Mouse (Mus musculus) CD4-positive, CD25-positive, alpha-beta regulatory T cell, adult 4 months (primary cell): ENCODE results near the gene Gmcl1. TPM values are rescaled to one million over a fixed set of nuclear protein-coding genes. Genes with fewer than 3 reads are reported as not detected.

Experiments
- ATAC-seq: one replicate; pipeline ENCODE4 v1.8.0; 2017
- polyA plus RNA-seq, 2 experiments: library from polyadenylated mRNA; unstranded; fragments of 100-300 nt; shearing (Covaris generic); gene quantifications; one replicate each; pipeline ENCODE4 v1.2.1; 2017

Gene Gmcl1
- polyA plus RNA-seq, 2 experiments from 2014 or later = 10.7 to 15.5 TPM

DNA sequence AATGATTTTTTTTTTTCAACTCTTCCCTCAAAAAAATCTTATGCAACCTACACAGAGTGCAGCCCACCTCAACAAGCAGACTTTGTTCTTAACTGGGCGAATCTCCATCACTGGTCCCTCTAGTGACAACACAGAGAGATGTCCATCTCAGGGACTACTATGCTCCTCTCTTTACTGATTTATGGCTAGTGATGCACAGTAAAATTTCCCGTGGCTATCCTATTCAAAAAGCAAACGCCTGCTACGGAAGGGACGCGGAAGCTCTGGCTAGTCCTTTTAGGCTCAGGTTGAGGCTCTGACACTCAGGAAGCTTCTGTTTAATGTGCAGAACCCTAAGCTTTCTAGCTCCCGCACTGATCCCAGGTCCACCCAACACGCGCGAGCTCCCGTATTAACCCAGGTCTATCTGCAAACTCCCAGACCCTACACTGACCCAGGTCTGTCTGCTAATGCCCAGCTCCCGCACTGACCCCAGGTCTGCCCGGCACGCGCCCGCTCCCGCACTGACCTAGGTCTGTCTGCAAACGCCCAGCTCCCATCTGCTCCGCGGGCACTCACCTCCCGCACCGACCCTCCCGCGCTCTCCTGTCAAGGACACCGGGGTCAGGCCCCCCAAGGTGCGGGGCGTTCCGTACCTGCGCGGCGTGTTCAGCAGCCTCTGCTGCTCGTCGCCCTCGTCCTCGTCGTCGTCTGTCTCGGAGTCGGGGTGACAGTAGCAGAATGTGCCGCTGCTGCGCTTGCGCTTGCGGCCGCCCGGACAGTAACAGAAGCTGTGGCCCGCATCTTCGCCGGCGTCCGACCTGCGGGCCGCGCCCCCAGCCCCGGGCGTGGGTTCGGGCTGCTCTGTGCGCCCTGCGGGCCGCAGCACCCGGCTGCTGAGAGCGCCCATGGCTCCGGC lies 658 bp downstream of the Gmcl1 start:
- ATAC-seq = peak; percentile 21

DNA sequence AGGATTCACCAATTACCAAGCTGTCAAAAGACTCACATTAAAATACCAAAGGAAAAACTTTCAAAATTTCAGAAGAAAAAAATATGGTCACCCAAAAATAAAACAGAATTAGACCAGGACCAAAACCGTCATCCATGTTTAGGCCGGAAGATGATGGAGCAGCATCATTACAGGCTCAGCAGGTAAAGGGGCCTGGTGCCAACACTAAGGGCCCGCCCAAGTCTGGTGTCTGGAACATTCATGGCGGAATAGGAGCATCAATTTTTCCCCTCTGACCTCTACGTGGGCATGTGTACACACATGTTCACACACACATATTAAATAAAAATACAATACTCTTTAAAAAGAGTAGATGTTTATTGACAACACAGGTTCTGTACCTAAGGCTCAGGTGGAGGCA lies 4.5 kb downstream of the Gmcl1 start:
- no peak for ATAC-seq

- ATAC-seq = no peak
These were observed 11.2 kb downstream of the Gmcl1 start for GRCm38 (mm10) chr6:86721977-86722376.

GRCm38 (mm10) chr6:86708072-86708774 lies 25.0 kb downstream of the Gmcl1 start:
- no peak for ATAC-seq

GRCm38 (mm10) chr6:86702577-86702976 lies 30.6 kb downstream of the Gmcl1 start:
- no peak for ATAC-seq

GRCm38 (mm10) chr6:86697903-86698302 lies 35.3 kb downstream of the Gmcl1 start:
- no peak for ATAC-seq

DNA sequence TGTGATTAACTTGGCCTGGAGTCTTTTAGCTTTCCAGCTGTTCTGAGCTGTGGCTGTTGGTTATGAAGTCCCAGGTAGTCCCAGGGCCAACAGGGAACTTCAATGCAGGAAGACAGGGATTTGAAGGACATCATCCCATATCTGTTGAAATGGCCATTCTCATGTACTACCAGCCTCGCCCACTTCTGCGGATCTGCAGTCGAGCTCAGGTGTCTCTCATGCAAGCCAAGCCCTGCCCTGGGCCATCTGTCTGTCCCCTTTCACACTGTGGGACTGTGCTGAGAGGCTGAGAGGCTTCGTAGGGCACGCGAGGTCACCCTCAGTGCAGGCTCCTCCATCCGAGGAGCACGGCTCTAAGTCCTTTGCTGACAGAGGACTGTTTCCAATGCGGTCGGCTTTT lies 37.0 kb downstream of the Gmcl1 start:
- ATAC-seq = no peak

- peak; percentile 81 for ATAC-seq
These were observed 38.7 kb downstream of the Gmcl1 start for GRCm38 (mm10) chr6:86694465-86694864.

GRCm38 (mm10) chr6:86689671-86690070 lies 43.5 kb downstream of the Gmcl1 start:
- ATAC-seq = no peak

GRCm38 (mm10) chr6:86686971-86687370 lies 46.2 kb downstream of the Gmcl1 start:
- no peak for ATAC-seq

DNA sequence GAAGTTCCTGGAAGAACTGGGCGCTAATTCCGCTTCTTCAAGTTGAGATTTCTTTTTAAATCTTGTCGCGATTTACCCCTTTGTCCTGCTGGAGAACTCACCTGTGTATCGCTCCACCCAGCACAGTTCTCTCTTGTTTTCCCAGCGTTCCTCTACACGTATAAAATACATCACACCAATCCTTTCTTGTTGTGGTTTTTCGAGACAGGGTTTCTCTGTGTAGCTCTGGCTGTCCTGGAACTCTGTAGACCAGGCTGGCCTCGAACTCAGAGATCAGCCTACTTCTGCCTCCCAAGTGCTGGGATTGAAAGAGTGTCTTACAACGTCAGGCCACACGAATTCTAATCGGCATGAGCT lies 48.5 kb downstream of the Gmcl1 start:
- ATAC-seq = peak; percentile 7

GRCm38 (mm10) chr6:86683872-86684654 lies 49.1 kb downstream of the Gmcl1 start, which contains the start of gene Snrnp27:
Gene Snrnp27 (minus strand): TSS chr6:86684522.
- ATAC-seq = peak; percentile 97

DNA sequence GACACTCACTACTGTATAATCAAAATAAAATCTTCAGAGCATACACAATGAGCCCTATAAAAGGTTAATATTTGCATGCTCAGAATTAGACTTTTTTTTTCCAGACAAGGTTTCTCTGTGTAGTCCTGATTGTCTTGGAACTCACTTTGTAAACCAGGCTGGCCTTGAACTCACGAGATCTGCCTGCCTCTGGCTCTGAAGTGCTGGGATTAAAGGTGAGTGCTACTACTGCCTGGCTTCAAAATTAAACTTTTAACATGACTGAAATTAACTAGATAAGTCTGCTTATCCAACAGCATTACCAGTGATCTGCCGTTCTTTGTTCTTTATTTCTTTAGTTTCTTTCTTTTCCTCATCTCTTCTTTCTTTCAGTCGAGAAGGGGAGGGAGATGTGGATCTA lies 51.9 kb downstream of the Gmcl1 start:
- no peak for ATAC-seq

- no peak for ATAC-seq
These were observed 54.8 kb downstream of the Gmcl1 start for GRCm38 (mm10) chr6:86678341-86678740.

- ATAC-seq = peak; percentile 22
These were observed 62.3 kb downstream of the Gmcl1 start for GRCm38 (mm10) chr6:86670873-86671272.

DNA sequence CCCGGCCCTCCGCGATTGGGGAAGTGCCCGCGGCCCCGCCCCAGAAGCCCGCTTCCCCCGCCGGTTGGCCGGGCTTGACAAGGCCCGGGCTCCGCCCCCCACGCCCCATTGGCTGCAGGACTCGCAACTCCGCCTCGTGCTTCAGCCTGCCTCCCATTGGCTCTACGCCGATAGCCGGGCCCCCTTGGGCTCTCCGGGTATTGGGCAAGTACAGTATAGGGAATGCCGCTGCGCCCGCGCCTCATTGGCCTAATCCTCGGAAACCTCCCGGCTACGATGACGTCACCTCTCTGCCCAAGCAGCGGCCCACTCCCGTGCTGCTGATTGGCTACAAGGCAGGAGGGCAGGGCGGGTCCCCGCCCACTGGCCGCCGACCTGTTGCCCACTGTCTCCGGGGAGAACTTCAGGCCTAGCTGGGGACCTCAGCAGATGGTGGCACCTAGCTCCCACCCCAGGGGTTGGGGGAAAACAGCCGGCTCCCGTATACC lies 63.9 kb downstream of the Gmcl1 start:
- peak; percentile 91 for ATAC-seq

- no peak for ATAC-seq
These were observed 64.5 kb downstream of the Gmcl1 start, which contains the start of gene Mxd1 for GRCm38 (mm10) chr6:86668580-86669239. Gene Mxd1 (minus strand): TSS chr6:86669161.

DNA sequence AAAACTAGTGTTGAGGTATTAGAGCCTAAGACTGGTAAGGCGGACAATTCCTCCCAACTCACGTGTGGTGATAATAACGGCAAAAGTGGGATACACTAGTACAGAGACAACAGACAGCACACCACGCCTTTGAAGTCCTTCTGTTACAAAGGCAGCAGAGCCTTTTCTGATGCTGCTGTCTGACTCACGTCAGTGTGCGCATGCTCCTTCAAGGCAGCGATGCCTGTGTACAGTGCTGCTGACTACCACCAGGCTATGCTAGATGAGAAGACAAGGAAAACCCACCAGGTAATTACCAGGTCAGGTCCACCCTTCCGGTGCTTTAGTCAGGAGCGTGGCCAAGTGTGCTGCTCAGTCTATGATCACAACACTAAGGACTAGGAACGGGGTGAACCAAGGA lies 66.1 kb downstream of the Gmcl1 start:
- no peak for ATAC-seq

- ATAC-seq = no peak
These were observed 67.4 kb downstream of the Gmcl1 start for GRCm38 (mm10) chr6:86665560-86666307.

GRCm38 (mm10) chr6:86665076-86665475 lies 68.1 kb downstream of the Gmcl1 start:
- ATAC-seq = no peak

DNA sequence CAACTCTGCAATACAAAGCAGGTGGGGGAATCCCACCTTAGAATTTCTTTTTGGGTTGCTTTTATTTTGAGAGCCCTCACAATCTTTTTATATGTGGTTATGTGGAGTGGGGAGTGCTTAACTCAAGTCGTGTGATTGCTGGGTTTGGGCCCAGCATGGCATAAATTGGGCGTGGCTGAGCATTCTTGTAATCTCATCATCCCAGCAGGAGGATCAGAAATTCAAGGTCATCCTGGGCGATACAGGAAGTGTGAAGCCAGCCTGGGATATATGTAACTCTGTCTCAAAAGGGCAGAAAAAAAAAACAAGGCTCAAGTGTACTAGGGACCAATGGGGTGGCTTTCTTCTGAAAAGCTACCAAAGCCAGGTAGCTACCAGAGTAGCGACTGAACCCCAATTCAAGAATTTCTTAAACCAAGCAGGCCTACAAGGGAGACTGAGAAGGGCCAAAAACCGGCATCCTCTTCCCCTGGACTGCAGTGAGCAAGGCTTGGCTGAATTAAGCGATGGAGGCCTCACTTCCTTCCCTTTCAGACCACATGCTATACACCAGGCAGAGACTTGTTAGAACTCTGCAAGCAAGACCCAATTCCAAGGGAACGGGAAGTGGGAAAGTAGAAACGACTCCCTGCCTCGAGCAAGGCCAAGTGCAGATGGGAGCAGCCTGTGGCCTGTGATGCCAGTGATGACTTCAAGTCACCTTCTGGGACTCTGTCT lies 72.9 kb downstream of the Gmcl1 start:
- ATAC-seq = no peak
